Mouse (Mus musculus): Measurements from ENCODE around the gene Elane.
"Not testable (repeated sequence)": the region's sequence is repeated elsewhere in the genome, so short reads cannot be mapped to it uniquely, and the experiment has no call there.

The Elane gene

GRCm38 (mm10) chr10:79881981-79882380 is 4.1 kb upstream of the Elane start:
- DNase-seq (ENCODE audit: inconsistent ontology term), result no peak

GRCm38 (mm10) chr10:79883297-79884084 is 2.6 kb upstream of the Elane start:
- peak; percentile 62 for DNase-seq (ENCODE audit: inconsistent ontology term)

- peak; percentile 29 for DNase-seq (ENCODE audit: inconsistent ontology term)
Measured at GRCm38 (mm10) chr10:79884446-79884845, 1.6 kb upstream of the Elane start.

- not testable (repeated sequence) for DNase-seq (ENCODE audit: inconsistent ontology term)
Measured at GRCm38 (mm10) chr10:79884938-79885337, 1.1 kb upstream of the Elane start.

GRCm38 (mm10) chr10:79886611-79887010 is 564 bp downstream of the Elane start:
- no peak for DNase-seq (ENCODE audit: inconsistent ontology term)

GRCm38 (mm10) chr10:79889386-79889785 is 3.3 kb downstream of the Elane start:
- no peak for DNase-seq (ENCODE audit: inconsistent ontology term)

- DNase-seq (ENCODE audit: inconsistent ontology term), result no peak
Measured at GRCm38 (mm10) chr10:79890670-79891069, 4.6 kb downstream of the Elane start, which contains the start of gene Cfd. Cfd (plus strand) TSS chr10:79890853.

GRCm38 (mm10) chr10:79892451-79893118 is 6.5 kb downstream of the Elane start:
- DNase-seq (ENCODE audit: inconsistent ontology term), result peak; percentile 77

GRCm38 (mm10) chr10:79896306-79896705 is 10.3 kb downstream of the Elane start:
- DNase-seq (ENCODE audit: inconsistent ontology term), result no peak

- DNase-seq (ENCODE audit: inconsistent ontology term), result no peak
Measured at GRCm38 (mm10) chr10:79896814-79897213, 10.8 kb downstream of the Elane start.

GRCm38 (mm10) chr10:79897316-79898245 is 11.5 kb downstream of the Elane start:
- DNase-seq (ENCODE audit: inconsistent ontology term), result no peak

GRCm38 (mm10) chr10:79900951-79901410 is 14.9 kb downstream of the Elane start:
- peak; percentile 98 for DNase-seq (ENCODE audit: inconsistent ontology term)

GRCm38 (mm10) chr10:79906712-79907111 is 20.7 kb downstream of the Elane start:
- DNase-seq (ENCODE audit: inconsistent ontology term), result no peak

GRCm38 (mm10) chr10:79907415-79907814 is 21.4 kb downstream of the Elane start:
- DNase-seq (ENCODE audit: inconsistent ontology term), result no peak

- peak; percentile 99 for DNase-seq (ENCODE audit: inconsistent ontology term)
Measured at GRCm38 (mm10) chr10:79908167-79909091, 22.4 kb downstream of the Elane start, which contains the start of gene Med16. Med16 (minus strand) TSS chr10:79908923.

GRCm38 (mm10) chr10:79909092-79909922 is 23.3 kb downstream of the Elane start:
- no peak for DNase-seq (ENCODE audit: inconsistent ontology term)

- DNase-seq (ENCODE audit: inconsistent ontology term), result no peak
Measured at GRCm38 (mm10) chr10:79910556-79910955, 24.5 kb downstream of the Elane start, which contains the start of gene Gm26602. Gm26602 (plus strand) TSS chr10:79910856.

GRCm38 (mm10) chr10:79912412-79912811 is 26.4 kb downstream of the Elane start:
- DNase-seq (ENCODE audit: inconsistent ontology term), result no peak

GRCm38 (mm10) chr10:79914131-79914947 is 28.3 kb downstream of the Elane start:
- no peak for DNase-seq (ENCODE audit: inconsistent ontology term)

All from Muller cell, postnatal 12 days (primary cell).